Mouse (Mus musculus): ENCODE measurements at regions not wholly inside any gene's neighbourhood (a gene's known extent, or its start where the extent isn't known, plus 50 kb on each side); places are given as distances from the start of the nearest gene placed in this dataset.
A peak's percentile ranks its signal among the peaks of the same experiment; 100 is the strongest.

DNA sequence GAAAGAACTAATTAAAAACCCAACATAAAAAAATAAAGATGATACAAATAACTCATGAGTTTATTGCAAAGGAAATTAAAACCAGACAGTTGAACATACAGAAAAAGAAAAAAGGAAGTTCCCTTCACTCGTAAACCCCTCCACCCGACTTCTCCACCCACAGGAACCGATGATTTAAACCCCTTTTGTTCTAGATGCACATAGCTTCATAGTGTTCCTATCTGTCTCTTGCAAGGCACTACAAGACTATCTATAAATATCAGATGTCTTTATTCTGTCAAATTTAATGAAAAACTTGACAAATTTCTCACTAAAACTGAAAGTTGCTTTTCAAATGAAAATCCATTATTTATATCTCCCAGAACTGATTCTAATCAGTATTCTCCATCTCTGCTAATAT is 100.2 kb downstream of the Kctd12 start:
- no peak for DNase-seq (ENCODE audit: low spot score in 2 of 2)

DNA sequence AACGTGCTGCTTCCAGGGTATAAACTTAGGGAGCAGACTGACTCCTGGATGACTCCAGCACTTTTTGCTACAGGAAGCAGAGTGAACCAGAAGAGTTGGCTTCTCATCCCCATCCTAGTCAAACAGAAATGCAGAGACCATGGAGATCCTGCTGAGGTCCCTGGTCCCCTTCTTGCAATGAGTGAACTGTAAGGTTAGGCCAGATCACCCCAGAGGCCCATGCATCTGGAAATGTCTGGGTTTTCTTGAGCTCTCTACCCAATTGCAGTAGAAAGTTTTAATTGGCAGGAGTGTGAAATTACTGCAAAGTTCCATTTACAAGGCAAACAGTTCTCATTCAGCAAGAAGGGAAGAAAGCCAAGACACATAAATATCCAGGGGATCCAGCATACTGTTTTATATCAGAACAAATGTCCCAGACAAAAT is 101.8 kb downstream of the Kctd12 start:
- DNase-seq (ENCODE audit: low spot score in 2 of 2), result no peak

- DNase-seq (ENCODE audit: low spot score in 2 of 2), result no peak
These were observed 103.9 kb downstream of the Kctd12 start for GRCm38 (mm10) chr14:102878572-102878971.

DNA sequence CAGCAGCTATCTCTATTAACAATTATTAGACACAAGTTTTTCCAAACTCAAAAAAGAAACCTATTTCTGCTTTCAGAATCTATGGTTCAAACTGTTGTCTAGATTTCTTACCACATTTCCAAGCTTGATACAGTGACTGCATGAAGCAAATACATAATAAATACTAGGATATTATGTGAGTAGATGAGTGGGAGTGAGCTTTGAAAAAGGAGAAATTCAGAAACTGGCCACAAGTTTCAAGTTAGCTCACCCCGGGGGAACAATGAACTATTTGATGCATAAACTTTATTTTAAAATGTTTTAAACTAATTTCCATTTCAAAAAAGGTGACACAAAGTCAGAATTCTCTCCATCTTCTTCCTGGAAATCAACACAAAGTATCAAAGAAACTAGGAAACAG is 114.3 kb downstream of the Kctd12 start:
- DNase-seq (ENCODE audit: low spot score in 2 of 2), result no peak

GRCm38 (mm10) chr14:102867697-102868096 is 114.7 kb downstream of the Kctd12 start:
- DNase-seq (ENCODE audit: low spot score in 2 of 2), result no peak

- DNase-seq (ENCODE audit: low spot score in 2 of 2), result no peak
These were observed 115.9 kb downstream of the Kctd12 start for GRCm38 (mm10) chr14:102866511-102866910.

- no peak for DNase-seq (ENCODE audit: low spot score in 2 of 2)
These were observed 120.7 kb downstream of the Kctd12 start for GRCm38 (mm10) chr14:102861694-102862093.

- no peak for DNase-seq (ENCODE audit: low spot score in 2 of 2)
These were observed 123.0 kb downstream of the Kctd12 start for GRCm38 (mm10) chr14:102859361-102859871.

DNA sequence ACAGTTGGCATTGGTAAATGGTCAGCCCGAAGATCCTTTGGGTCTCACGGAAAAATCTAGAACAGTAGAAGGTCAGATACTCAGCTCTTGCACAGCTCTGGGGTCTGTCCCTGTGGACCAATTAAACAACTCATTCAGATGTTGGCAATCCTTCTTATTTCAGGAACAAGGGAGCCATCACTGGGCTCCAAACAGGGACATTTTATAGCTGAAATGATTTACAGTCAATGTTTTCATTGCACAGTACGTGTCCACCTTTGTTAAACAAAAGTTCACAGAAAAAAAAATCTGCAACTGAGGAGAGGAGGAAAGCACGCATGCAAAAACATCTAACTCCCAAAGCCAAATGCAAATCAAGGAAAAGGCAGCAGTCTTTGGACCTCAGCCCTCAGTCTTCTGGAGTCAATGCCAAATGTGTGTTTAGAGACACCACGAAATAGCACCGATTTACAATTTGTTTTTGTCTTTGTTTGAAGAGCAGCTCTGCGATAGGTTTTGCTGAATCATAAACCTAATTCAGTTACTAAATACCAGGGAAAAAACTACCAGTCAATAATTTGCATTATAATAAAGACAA is 127.1 kb downstream of the Kctd12 start:
- no peak for DNase-seq (ENCODE audit: low spot score in 2 of 2)

GRCm38 (mm10) chr14:102843700-102844099 is 138.7 kb downstream of the Kctd12 start:
- no peak for DNase-seq (ENCODE audit: low spot score in 2 of 2)

- DNase-seq (ENCODE audit: low spot score in 2 of 2), result no peak
These were observed 144.8 kb downstream of the Kctd12 start for GRCm38 (mm10) chr14:102837602-102838001.

GRCm38 (mm10) chr14:102835118-102835769 is 147.2 kb downstream of the Kctd12 start:
- no peak for DNase-seq (ENCODE audit: low spot score in 2 of 2)

GRCm38 (mm10) chr14:102828442-102828841 is 154.0 kb downstream of the Kctd12 start:
- peak in 1 of 2 experiments; percentile 22 for DNase-seq (ENCODE audit: low spot score in 2 of 2)

DNA sequence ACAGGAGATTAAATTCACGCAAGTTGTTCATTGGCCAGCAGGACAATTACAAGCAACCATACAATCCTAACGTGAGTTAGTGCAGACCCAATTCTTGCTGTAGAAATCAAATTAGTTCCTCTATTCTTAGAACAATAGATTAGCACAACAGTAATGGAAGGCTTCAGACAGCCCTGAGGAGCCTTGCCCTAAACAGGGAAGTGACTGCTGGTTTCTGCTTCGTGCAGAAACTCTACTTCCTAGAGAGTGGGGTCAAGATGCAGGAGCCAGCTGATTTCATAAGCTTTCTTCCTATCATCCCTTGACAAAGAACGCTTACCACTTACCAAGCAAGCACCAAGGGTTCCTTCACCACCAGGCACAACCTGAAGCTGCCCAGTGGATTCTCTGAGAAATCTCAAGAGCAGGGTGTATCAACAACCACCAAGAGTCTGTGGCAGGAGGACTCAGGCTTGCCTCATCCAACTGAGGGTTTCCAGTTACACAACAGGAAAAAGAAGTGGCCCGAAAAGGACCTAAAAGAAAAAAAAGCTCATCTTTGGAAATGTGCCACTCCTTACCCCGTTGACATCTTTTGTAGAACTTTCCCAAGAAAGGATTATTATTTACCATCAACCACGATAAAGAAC is 154.6 kb downstream of the Kctd12 start:
- DNase-seq (ENCODE audit: low spot score in 2 of 2), result no peak

- DNase-seq (ENCODE audit: low spot score in 2 of 2), result no peak
These were observed 156.9 kb downstream of the Kctd12 start for GRCm38 (mm10) chr14:102825525-102825924.

- DNase-seq (ENCODE audit: low spot score in 2 of 2), result no peak
These were observed 161.8 kb downstream of the Kctd12 start for GRCm38 (mm10) chr14:102820663-102821062.

DNA sequence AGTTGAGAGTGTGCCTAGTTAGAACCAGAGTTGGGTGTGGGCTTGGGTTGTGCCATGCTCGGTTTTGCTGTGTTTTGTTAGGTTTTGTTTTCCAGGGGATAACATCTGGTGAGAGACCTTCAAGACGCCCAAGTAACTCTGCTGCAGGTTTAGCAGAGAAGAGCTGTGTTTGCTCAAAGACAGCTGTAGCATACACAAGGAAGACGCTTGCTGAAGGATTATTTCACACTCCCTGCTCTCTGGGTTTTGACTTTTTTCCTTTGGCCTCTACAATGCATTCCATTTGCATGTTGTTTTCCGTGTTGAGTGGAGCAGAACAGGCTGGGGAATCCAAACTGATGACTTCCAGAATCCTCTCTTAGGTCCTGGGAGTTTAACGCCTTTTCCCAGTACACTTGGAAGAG is 170.8 kb downstream of the Kctd12 start:
- DNase-seq (ENCODE audit: low spot score in 2 of 2), result no peak

GRCm38 (mm10) chr14:102811022-102811421 is 171.4 kb downstream of the Kctd12 start:
- DNase-seq (ENCODE audit: low spot score in 2 of 2), result no peak

DNA sequence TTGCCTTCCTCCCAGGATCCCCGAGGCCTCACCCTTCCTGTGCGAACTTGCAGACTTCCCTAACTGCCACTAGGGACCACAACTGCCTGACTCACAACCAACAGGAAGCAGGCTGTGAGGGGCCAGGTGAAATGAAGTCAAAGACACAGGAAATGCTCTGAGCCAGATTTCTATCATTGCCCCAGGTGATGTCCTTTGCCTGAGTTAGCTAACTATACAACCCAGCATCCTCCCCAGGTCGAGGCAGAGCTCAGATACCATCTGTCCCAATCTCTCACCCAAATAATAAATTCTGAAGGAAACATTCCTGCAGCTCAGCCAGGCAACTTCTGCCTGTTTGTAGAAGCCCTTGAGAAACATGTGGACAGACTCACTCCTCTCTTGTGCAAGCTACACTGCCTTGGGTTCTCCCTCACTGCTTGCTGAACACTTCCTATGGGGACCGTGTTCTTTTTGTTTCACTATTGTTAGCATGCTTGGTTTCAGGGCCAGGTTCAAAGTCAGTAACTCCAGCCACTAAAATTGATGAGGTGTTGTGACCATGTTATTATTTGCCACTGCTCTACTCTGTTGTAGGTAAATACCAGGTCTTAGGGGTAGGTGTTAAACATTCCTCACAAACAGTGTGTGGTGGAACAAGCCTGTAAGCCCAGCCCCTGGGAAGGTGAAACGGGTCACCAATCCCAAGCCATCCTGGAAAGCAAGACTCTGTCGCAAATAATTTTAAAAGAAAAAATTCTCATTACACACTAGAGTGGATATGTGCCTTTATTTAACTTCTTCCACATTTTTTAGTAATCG is 172.1 kb downstream of the Kctd12 start:
- peak; percentile 53 to 61 for DNase-seq (ENCODE audit: low spot score in 2 of 2)

GRCm38 (mm10) chr14:102805936-102806923 is 176.2 kb downstream of the Kctd12 start:
- DNase-seq (ENCODE audit: low spot score in 2 of 2), result peak; percentile 63 to 76

DNA sequence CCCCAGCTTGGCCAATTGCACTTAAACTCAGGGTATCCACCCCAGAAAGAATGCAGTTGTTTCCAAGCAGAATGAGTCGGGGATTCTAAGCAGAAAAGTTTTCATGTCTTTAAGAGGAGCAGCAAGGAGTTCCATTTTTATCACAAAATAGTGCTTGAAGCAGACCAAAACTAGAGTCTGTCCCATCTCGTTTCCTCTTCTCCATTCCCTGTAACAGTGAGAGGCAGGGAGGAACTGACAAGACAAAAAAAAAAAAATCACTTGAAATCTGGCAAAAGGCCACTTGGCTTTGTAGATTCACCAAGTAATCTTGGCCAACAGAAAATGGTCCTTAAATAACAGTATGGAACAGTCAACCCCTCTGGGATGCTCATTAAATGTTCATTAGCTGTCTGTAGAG is 186.8 kb downstream of the Kctd12 start:
- DNase-seq (ENCODE audit: low spot score in 2 of 2), result no peak

Data from natural killer cell, adult 2 months (primary cell).